Mouse (Mus musculus) gastrocnemius, postnatal 10 days (tissue): Measurements from ENCODE around the gene Sertad3. TPM values are rescaled to one million over a fixed set of nuclear protein-coding genes. Genes with fewer than 3 reads are reported as not detected.
"Not testable (repeated sequence)": the region's sequence is repeated elsewhere in the genome, so short reads cannot be mapped to it uniquely, and the experiment has no call there.

ENCODE experiments used
- DNase-seq: peaks from one replicate; pipeline ENCODE4 v3.0.0; 2021; ENCODE audit warnings: mixed read lengths
- total RNA-seq, 2 experiments: library from RNA; stranded (reverse); gene quantifications; 2 replicates each; pipeline ENCODE4 v1.2.3; 2021

The Sertad3 gene
- total RNA-seq, 2 experiments from 2014 or later: 9.0 to 13.0 TPM

- DNase-seq: no peak
Observed at GRCm38 (mm10) chr7:27491856-27492255, 18.3 kb downstream of the Sertad3 start.

GRCm38 (mm10) chr7:27493022-27493421 lies 19.5 kb downstream of the Sertad3 start:
- DNase-seq: no peak

- no peak for DNase-seq
Observed at GRCm38 (mm10) chr7:27493450-27493849, 19.9 kb downstream of the Sertad3 start.

- DNase-seq: not testable (repeated sequence)
Observed at GRCm38 (mm10) chr7:27494659-27495367, 21.2 kb downstream of the Sertad3 start.

GRCm38 (mm10) chr7:27499036-27499435 lies 25.5 kb downstream of the Sertad3 start, which contains the start of gene Prx:
TSS of gene Prx (plus strand) at chr7:27499324.
- DNase-seq: no peak

DNA sequence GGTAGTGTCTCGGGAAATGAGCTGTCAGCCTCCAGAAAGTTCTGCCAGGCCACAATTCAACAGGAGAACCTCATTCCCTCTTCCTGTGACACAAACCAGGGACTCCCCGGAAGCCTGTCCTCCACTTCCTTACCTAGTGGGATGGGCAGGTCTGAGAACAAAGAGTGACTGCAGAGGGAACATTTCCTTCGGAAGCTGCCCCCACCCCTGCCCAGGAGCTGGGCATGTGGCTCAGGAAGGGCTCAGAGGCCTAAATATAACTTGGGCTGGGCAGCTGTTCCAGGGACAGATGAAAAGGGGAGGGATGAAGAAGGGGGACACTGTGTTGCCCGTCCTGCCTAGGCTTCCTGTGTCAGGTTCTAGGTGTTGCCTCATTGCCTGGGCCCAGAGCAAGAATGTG lies 28.1 kb downstream of the Sertad3 start:
- DNase-seq: no peak

GRCm38 (mm10) chr7:27506765-27507370 lies 33.3 kb downstream of the Sertad3 start:
- no peak for DNase-seq

DNA sequence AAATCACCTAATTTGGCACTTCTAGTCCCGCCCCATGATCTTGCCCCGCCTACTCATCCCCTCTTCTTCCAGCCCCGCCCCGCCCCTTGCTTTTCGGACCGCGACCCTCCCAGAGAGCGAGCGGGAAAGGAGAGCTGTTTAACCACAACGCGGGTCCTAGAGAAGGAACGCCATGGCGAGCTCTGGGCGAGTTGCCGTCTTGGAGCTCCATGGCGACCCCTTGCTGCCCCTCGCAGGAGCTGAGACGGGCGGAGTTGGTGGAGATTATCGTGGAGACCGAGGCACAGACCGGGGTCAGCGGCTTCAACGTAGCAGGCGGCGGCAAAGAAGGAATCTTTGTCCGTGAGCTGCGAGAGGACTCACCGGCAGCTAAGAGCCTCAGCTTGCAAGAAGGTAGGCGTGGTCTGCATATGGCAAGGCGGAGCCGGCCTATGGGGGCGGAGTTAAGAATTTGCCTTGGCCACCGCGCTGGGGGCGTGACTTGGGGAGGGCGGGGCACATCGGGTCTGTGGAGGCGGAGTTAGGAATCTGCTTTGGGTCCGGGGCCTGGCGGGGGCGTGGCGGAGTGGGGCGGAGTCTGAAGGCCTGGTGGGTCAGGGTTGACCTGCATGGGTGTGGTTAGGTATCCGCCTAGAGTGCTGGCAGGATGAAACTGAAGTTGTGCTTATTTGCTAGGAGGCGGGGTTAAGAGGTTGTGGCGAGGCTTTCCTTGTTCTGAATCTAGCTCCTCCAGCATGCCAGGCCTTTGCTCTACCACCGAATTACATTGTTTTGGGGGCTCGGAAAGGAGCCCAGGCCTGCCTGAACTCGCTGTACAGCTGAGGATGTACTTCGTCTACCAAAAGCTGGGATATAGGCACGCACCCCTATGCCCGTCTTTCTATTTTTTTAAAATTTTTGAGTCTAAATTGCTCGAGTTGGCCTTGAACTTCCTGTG lies 34.4 kb downstream of the Sertad3 start:
- DNase-seq: peak; percentile 97

DNA sequence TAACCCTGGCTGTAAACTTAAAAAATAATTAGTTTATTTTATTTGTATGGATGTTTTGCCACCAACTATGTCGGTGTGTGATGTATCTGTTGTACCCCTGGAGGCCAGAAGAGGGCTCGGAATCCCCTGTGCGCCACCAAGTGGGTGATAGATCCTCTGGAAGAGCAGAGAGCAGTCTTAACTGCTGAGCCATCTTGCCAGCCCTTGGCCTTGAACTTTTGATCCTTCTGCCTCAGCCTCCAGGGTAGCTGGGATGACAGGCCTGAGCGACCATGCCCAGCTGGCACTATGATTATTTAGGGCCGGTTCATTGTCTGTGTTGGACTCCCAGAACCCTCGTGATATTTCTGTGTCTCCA lies 35.1 kb downstream of the Sertad3 start:
- DNase-seq: peak; percentile 52

DNA sequence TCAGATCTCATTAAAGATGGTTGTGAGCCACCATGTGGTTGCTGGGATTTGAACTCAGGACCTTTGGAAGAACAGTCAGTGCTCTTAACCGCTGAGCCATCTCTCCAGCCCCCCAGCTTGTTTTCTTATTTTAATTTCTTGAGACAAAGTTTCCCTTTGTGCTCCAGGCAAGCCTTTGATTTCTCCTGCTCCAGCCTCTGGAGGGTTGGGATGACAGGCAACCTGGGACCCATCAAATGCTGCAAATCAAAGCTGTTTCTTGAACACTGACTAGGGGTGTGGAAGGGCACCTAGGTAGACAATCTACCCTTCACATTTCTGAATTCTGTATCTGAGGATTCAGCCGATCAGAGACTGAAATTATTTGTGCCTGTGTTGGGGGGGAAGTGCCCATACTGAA lies 37.2 kb downstream of the Sertad3 start:
- no peak for DNase-seq

DNA sequence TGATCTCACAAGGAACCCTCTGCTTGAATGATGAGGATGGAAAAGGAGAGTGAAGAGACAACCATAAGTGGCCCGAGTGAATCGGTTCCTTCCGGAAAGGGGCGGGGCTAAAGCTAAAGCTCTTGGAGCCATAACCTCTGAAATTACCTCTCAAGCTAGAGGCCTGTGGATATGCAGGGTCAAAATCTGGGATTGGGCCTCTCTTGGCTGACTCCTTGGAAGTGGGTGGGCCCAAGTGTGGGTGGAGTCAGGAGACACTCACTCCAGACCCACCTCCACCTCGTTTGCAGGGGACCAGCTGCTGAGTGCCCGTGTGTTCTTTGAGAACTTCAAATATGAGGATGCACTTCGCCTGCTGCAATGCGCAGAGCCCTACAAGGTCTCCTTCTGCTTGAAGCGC lies 41.4 kb downstream of the Sertad3 start:
- DNase-seq: no peak

- no peak for DNase-seq
Observed at GRCm38 (mm10) chr7:27518314-27518713, 44.7 kb downstream of the Sertad3 start.

DNA sequence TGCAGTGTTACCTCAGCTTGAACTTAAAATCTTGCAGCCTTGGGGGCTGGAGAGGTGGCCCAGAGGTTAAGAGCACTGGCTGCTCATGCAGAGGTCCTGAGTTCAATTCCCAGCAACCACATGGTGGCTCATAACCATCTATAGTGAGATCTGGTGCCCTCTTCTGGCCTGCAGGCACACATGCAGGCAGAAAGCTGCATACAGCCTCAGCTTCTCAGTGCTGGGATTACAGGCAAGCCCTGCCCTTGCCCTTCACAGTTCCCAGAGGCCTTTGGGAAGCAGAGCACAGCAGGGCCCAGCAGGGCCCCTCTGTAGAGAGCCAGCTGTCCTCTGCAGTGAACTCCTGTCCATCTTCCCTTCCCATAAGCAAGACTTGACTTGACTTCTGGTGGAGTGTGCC lies 46.5 kb downstream of the Sertad3 start:
- DNase-seq: no peak

GRCm38 (mm10) chr7:27520599-27520998 lies 47.0 kb downstream of the Sertad3 start:
- no peak for DNase-seq

DNA sequence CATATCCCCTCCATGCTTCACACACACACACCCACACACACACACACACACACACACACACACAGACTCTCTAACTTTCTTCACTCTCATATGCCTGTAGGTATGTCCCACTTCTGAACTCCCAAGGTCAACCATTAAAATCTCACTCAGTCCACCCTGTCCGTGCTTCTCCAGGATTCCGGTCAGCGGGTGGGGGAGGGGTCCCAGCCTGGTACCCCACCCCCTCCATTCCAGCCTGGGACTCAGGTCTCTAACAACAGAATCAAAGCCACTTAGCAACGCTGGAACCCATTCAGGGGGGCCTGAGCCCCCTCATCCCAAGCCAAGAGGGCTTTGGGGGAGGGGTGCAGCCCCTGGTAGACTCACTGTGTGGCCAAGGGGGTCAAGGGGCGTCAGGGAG lies 49.4 kb downstream of the Sertad3 start, which contains the start of gene Hipk4:
Gene Hipk4, plus strand, starts transcription at position 301 of the 400 bp plus-strand sequence.
- DNase-seq: no peak

GRCm38 (mm10) chr7:27523805-27524204 lies 50.2 kb downstream of the Sertad3 start:
- DNase-seq: no peak

GRCm38 (mm10) chr7:27526039-27526827 lies 52.7 kb downstream of the Sertad3 start:
- DNase-seq: peak; percentile 84

Other genes starting within 250 kb of the Sertad3 start
- gene Itpkc, start 245.1 kb upstream of the Sertad3 start, total RNA-seq: 1 to 10 TPM; 4.3 to 6.3 TPM
- gene Coq8b, start 240.7 kb upstream of the Sertad3 start, total RNA-seq: 1 to 10 TPM; 4.2 to 6.4 TPM
- 10 to 100 TPM; 14.7 to 17.0 TPM for gene Numbl, start 215.3 kb upstream of the Sertad3 start, total RNA-seq
- 100 to 1,000 TPM; 131 to 165 TPM for gene Ltbp4, start 136.1 kb upstream of the Sertad3 start, total RNA-seq
- 1 to 10 TPM; 6.1 to 8.1 TPM for gene Shkbp1, start 117.7 kb upstream of the Sertad3 start, total RNA-seq
- gene Gm20479, start 116.3 kb upstream of the Sertad3 start, total RNA-seq: not detected
- under 1 TPM; 0.20 to 0.28 TPM for gene Sptbn4, start 26.1 kb upstream of the Sertad3 start, total RNA-seq
- 10 to 100 TPM; 20.5 to 25.0 TPM for gene Blvrb, start 25.8 kb upstream of the Sertad3 start, total RNA-seq
- gene Sertad1, start 13.1 kb downstream of the Sertad3 start, total RNA-seq: 10 to 100 TPM; 10.6 to 14.4 TPM
- 10 to 100 TPM; 34.6 to 48.7 TPM for gene Prx, start 25.6 kb downstream of the Sertad3 start, total RNA-seq
- under 1 TPM; 0.42 to 0.84 TPM for gene Hipk4, start 49.5 kb downstream of the Sertad3 start, total RNA-seq
- 10 to 100 TPM; 27.2 to 37.9 TPM for gene Pld3, start 79.5 kb downstream of the Sertad3 start, total RNA-seq
- gene 2310022A10Rik, start 79.5 kb downstream of the Sertad3 start, total RNA-seq: 100 to 1,000 TPM; 106 to 110 TPM
- 100 to 1,000 TPM; 128 to 134 TPM for gene Akt2, start 117.8 kb downstream of the Sertad3 start, total RNA-seq
- gene Ttc9b, start 180.1 kb downstream of the Sertad3 start, total RNA-seq: under 1 TPM; 0.12 to 0.29 TPM
- 10 to 100 TPM; 15.5 to 18.2 TPM for gene Map3k10, start 200.8 kb downstream of the Sertad3 start, total RNA-seq
- gene Zfp607b, start 215.6 kb downstream of the Sertad3 start, total RNA-seq: 1 to 10 TPM; 1.2 to 1.4 TPM